Comparison of ENCODE assay signal across 12 mouse cellular contexts in genomic region chr11:115869393-115869792, GRCm38 (mm10). TPM values are rescaled to one million over a fixed set of nuclear protein-coding genes. Genes with fewer than 3 reads are reported as not detected.
DNase-seq lines count a peak whose midpoint lies in the region; ATAC-seq and TF ChIP-seq lines count a peak whose summit lies in the region.
"Had no signal": no experiment of that assay in that cellular context is flagged by ENCODE, and none has a peak within 500 bp of the region (broad histone marks: within the 10 kb centered on the region; RNA-seq: fewer than 3 reads in every experiment).

No protein-coding gene starts in this region.

- no peak overlapping the region for H3K9ac ChIP-seq in hindbrain, postnatal 0 days (replicated peaks; ENCODE audit: low read length)
- H3K9ac ChIP-seq: forebrain, embryonic 13.5 days had no signal

- H3K9me3 ChIP-seq in hindbrain, postnatal 0 days (ENCODE audit: low read length) = no peaks in the 10 kb centered on the region
- H3K9me3 ChIP-seq: forebrain, embryonic 13.5 days had no signal

- H3K4me3 ChIP-seq in hindbrain, postnatal 0 days (ENCODE audit: low read length) = no peak overlapping the region
- H3K4me3 ChIP-seq: forebrain, embryonic 13.5 days had no signal

- TF ChIP-seq CTCF in hindbrain, postnatal 0 days (IDR thresholded peaks at IDR 0.05; ENCODE audit: low read depth) = no peak

- no peaks in the 10 kb centered on the region for H3K4me1 ChIP-seq in hindbrain, postnatal 0 days (ENCODE audit: insufficient read depth, low read length)
- H3K4me1 ChIP-seq: forebrain, embryonic 13.5 days had no signal

- no peaks in the 10 kb centered on the region for H3K27me3 ChIP-seq in hindbrain, postnatal 0 days (ENCODE audit: insufficient read depth, low read length)
- H3K27me3 ChIP-seq: forebrain, embryonic 13.5 days had no signal

- ATAC-seq in hindbrain, postnatal 0 days = no peak
- ATAC-seq in frontal cortex, adult (ENCODE audit: low TSS enrichment) = no peak
- ATAC-seq: forebrain, embryonic 13.5 days had no signal

- H3K36me3 ChIP-seq in hindbrain, postnatal 0 days (ENCODE audit: insufficient read depth, low read length) = no peaks in the 10 kb centered on the region

- WGBS in large intestine, adult 2 months = 32% methylated on average over 8 of the region's 8 CpGs
- WGBS in hindbrain, postnatal 0 days = 84% methylated on average over 8 of the region's 8 CpGs

- DNase-seq in 3134 (ENCODE audit: extremely low read depth, insufficient read length, low spot score) = peak; percentile 69
- peak; percentile 22 for DNase-seq in brain, adult 2 months (ENCODE audit: low read depth, low spot score)
- peak; percentile 78 for DNase-seq in large intestine, adult 2 months (ENCODE audit: low read depth, low spot score)
- peak; percentile 62 for DNase-seq in lung, postnatal 36 days
- no peak for DNase-seq in hindbrain, postnatal 0 days (ENCODE audit: low spot score)
- DNase-seq in kidney, postnatal 36 days = no peak
- DNase-seq in kidney, adult 9 months = no peak
- DNase-seq: adrenal gland, postnatal 25 days; kidney, adult 18-20 months; retina, postnatal 1 day had no signal

- H3K27ac ChIP-seq in hindbrain, postnatal 0 days = no peak overlapping the region
- H3K27ac ChIP-seq: forebrain, embryonic 13.5 days had no signal

- no peak overlapping the region for H3K4me2 ChIP-seq in hindbrain, postnatal 0 days (ENCODE audit: low read depth, low read length)
- H3K4me2 ChIP-seq: forebrain, embryonic 13.5 days had no signal

RNA-seq across cellular contexts. Expression of gene Myo15b, which starts 11.2 kb away (rescaled TPM):
- 696 and 883 TPM in 2 replicates for polyA plus RNA-seq in large intestine, adult 2 months (2012; rRNA removed)
- total RNA-seq in hindbrain, postnatal 0 days (2014; rRNA removed) = 0.29 and 0.63 TPM in 2 replicates
- polyA plus RNA-seq in hindbrain, postnatal 0 days (2015; fragmentation: Nextera tagmentation; extraction: Ambion mirVana) = 0.20 and 0.45 TPM in 2 replicates

RNA-seq across cellular contexts. Expression of gene Smim5, which starts 30.4 kb away (rescaled TPM):
- polyA plus RNA-seq in large intestine, adult 2 months (2012; rRNA removed) = 4.9 and 6.3 TPM in 2 replicates
- 2.0 and 2.5 TPM in 2 replicates for total RNA-seq in hindbrain, postnatal 0 days (2014; rRNA removed)
- polyA plus RNA-seq in hindbrain, postnatal 0 days (2015; fragmentation: Nextera tagmentation; extraction: Ambion mirVana) = 2.7 and 3.7 TPM in 2 replicates

RNA-seq across cellular contexts. Expression of gene Smim6, which starts 42.4 kb away (rescaled TPM):
- polyA plus RNA-seq in large intestine, adult 2 months (2012; rRNA removed) = 37.5 and 45.5 TPM in 2 replicates
- not detected in 2 replicates for total RNA-seq in hindbrain, postnatal 0 days (2014; rRNA removed)
- polyA plus RNA-seq in hindbrain, postnatal 0 days (2015; fragmentation: Nextera tagmentation; extraction: Ambion mirVana) = 0.35 and 0.43 TPM in 2 replicates
- total RNA-seq: adrenal gland, postnatal 25 days had no signal

RNA-seq across cellular contexts. Expression of gene Llgl2, which starts 45.5 kb away (rescaled TPM):
- 191 and 194 TPM in 2 replicates for polyA plus RNA-seq in large intestine, adult 2 months (2012; rRNA removed)
- 1.6 and 2.1 TPM in 2 replicates for total RNA-seq in hindbrain, postnatal 0 days (2014; rRNA removed)
- 1.5 and 1.8 TPM in 2 replicates for polyA plus RNA-seq in hindbrain, postnatal 0 days (2015; fragmentation: Nextera tagmentation; extraction: Ambion mirVana)

RNA-seq across cellular contexts. Expression of gene Tsen54, which starts 54.9 kb away (rescaled TPM):
- 31.4 and 31.5 TPM in 2 replicates for polyA plus RNA-seq in large intestine, adult 2 months (2012; rRNA removed)
- 22.5 and 34.6 TPM in 2 replicates for total RNA-seq in hindbrain, postnatal 0 days (2014; rRNA removed)
- 18.0 and 18.8 TPM in 2 replicates for polyA plus RNA-seq in hindbrain, postnatal 0 days (2015; fragmentation: Nextera tagmentation; extraction: Ambion mirVana)

Comparison
In these comparisons a context has a peak if more than half of its experiments do, and no peak if none do; other contexts are left out.
1. DNase-seq: peak in 3134 (single experiment), brain, adult 2 months (single experiment), large intestine, adult 2 months (single experiment) and lung, postnatal 36 days (single experiment); none in hindbrain, postnatal 0 days (single experiment), kidney, postnatal 36 days (0 of 2) and kidney, adult 9 months (single experiment).
2. RNA of gene Myo15b, which starts 11.2 kb away (polyA plus RNA-seq): 696 to 883 TPM in large intestine, adult 2 months; 0.20 to 0.45 TPM in hindbrain, postnatal 0 days; every median in the first group is over 100 times any median in the second.
3. RNA of gene Smim6, which starts 42.4 kb away (polyA plus RNA-seq): 37.5 to 45.5 TPM in large intestine, adult 2 months; 0.35 to 0.43 TPM in hindbrain, postnatal 0 days; every median in the first group is over 10 times any median in the second.